Mouse (Mus musculus): ENCODE measurements around the gene Syna. TPM values are rescaled to one million over a fixed set of nuclear protein-coding genes. Genes with fewer than 3 reads are reported as not detected.
A peak's percentile ranks its signal among the peaks of the same experiment; 100 is the strongest.

Gene Syna
- not detected in 2 replicates for polyA plus RNA-seq (2014; fragmentation: Nextera tagmentation; extraction: Ambion mirVana)

GRCm38 (mm10) chr5:134560071-134560449, at the start of gene Syna:
TSS of gene Syna (minus strand) at chr5:134560171.
- H3K9ac ChIP-seq (ENCODE audit: low read depth, low read length): no peak within 1 kb of the TSS
- no peak within 1 kb of the TSS for H3K4me3 ChIP-seq (ENCODE audit: low read depth, low read length)
- H3K9me3 ChIP-seq (ENCODE audit: control insufficient read depth, low read length): no peaks in the 10 kb centered on the region
- 89% methylated on average over 7 of the region's 7 CpGs for WGBS
- no peaks in the 10 kb centered on the region for H3K27me3 ChIP-seq (replicated peaks; ENCODE audit: control insufficient read depth, insufficient read depth, low read length)
- ATAC-seq (replicated peaks; ENCODE audit: low FRiP score) (no peak), DNase-seq (ENCODE audit: low spot score) (no peak)
- H3K36me3 ChIP-seq (ENCODE audit: control insufficient read depth, insufficient read depth, low read length): no peaks in the 10 kb centered on the region
- no peak within 1 kb of the TSS for H3K4me2 ChIP-seq
- H3K4me1 ChIP-seq (replicated peaks; ENCODE audit: control insufficient read depth, insufficient read depth, low read length): peaks cover 8% of the 10 kb centered on the region
- no peak within 1 kb of the TSS for H3K27ac ChIP-seq (ENCODE audit: low read depth, low read length)

- WGBS: 46% methylated on average over 5 of the region's 5 CpGs
Measured at GRCm38 (mm10) chr5:134607121-134607520, 47.1 kb upstream of the Syna start.

DNA sequence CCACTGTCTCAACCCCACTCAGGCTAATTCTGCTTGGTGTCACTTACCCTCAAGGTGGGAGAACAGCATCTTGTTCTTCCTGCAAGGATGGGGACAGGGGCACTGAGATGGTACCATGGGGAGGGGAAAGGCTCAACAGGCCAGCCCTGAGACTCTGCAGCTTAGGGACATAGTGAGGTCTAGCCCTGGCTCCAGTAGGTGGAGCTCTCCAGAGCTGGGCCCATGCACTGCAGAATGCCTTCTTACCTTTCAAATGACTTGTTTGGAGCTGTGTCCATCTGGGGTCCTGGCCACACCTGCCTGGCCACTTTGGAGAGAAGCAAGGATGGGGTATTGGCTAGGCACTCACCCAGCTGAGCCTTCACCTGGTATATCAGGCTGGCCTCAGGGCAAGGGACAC, 46.3 kb upstream of the Syna start:
- DNase-seq (ENCODE audit: low spot score): no peak
- ATAC-seq (replicated peaks; ENCODE audit: low FRiP score): 0 out of 2 replicates have a peak, but pooled peaks have one; percentile 18
- Histone ChIP-seq H3K27ac (ENCODE audit: low read depth, low read length) (no peak overlapping the region), H3K9ac (ENCODE audit: low read depth, low read length) (no peak overlapping the region), H3K9me3 (ENCODE audit: control insufficient read depth, low read length) (no peaks in the 10 kb centered on the region), H3K4me2 (no peak overlapping the region), H3K27me3 (replicated peaks; ENCODE audit: control insufficient read depth, insufficient read depth, low read length) (no peaks in the 10 kb centered on the region), H3K4me3 (ENCODE audit: low read depth, low read length) (no peak overlapping the region), H3K36me3 (ENCODE audit: control insufficient read depth, insufficient read depth, low read length) (no peaks in the 10 kb centered on the region), H3K4me1 (replicated peaks; ENCODE audit: control insufficient read depth, insufficient read depth, low read length) (no peaks in the 10 kb centered on the region)

More at GRCm38 (mm10) chr5:134607121-134607520, 47.1 kb upstream of the Syna start:
- no peaks in the 10 kb centered on the region; the same call in 1 of the 2 replicates for H3K4me1 ChIP-seq (replicated peaks; ENCODE audit: control insufficient read depth, insufficient read depth, low read length)
- H3K9me3 ChIP-seq (ENCODE audit: control insufficient read depth, low read length): no peaks in the 10 kb centered on the region
- H3K4me2 ChIP-seq: no peak overlapping the region
- no peaks in the 10 kb centered on the region for H3K36me3 ChIP-seq (ENCODE audit: control insufficient read depth, insufficient read depth, low read length)
- no peak overlapping the region for H3K9ac ChIP-seq (ENCODE audit: low read depth, low read length)
- no peaks in the 10 kb centered on the region for H3K27me3 ChIP-seq (replicated peaks; ENCODE audit: control insufficient read depth, insufficient read depth, low read length)
- ATAC-seq (replicated peaks; ENCODE audit: low FRiP score): no peak; the same call in 1 of the 2 replicates
- H3K27ac ChIP-seq (ENCODE audit: low read depth, low read length): no peak overlapping the region
- no peak overlapping the region for H3K4me3 ChIP-seq (ENCODE audit: low read depth, low read length)
- no peak for DNase-seq (ENCODE audit: low spot score)

- Histone ChIP-seq H3K27ac (ENCODE audit: low read depth, low read length) (no peak overlapping the region), H3K9me3 (ENCODE audit: control insufficient read depth, low read length) (no peaks in the 10 kb centered on the region), H3K36me3 (ENCODE audit: control insufficient read depth, insufficient read depth, low read length) (no peaks in the 10 kb centered on the region), H3K4me1 (replicated peaks; ENCODE audit: control insufficient read depth, insufficient read depth, low read length) (no peaks in the 10 kb centered on the region), H3K4me3 (ENCODE audit: low read depth, low read length) (no peak overlapping the region), H3K9ac (ENCODE audit: low read depth, low read length) (no peak overlapping the region), H3K4me2 (no peak overlapping the region), H3K27me3 (replicated peaks; ENCODE audit: control insufficient read depth, insufficient read depth, low read length) (no peaks in the 10 kb centered on the region)
- DNase-seq (ENCODE audit: low spot score): no peak
- 71% methylated on average over 11 of the region's 11 CpGs for WGBS
- no peak for ATAC-seq (replicated peaks; ENCODE audit: low FRiP score)
Measured at GRCm38 (mm10) chr5:134604376-134604775, 44.4 kb upstream of the Syna start.

- H3K36me3 ChIP-seq (ENCODE audit: control insufficient read depth, insufficient read depth, low read length): peaks cover 43% of the 10 kb centered on the region
- H3K4me2 ChIP-seq: no peak overlapping the region
- no peak overlapping the region for H3K4me3 ChIP-seq (ENCODE audit: low read depth, low read length)
- DNase-seq (ENCODE audit: low spot score) (no peak), ATAC-seq (replicated peaks; ENCODE audit: low FRiP score) (no peak)
- H3K27ac ChIP-seq (ENCODE audit: low read depth, low read length): no peak overlapping the region
- H3K4me1 ChIP-seq (replicated peaks; ENCODE audit: control insufficient read depth, insufficient read depth, low read length): peaks cover 5% of the 10 kb centered on the region
- H3K9ac ChIP-seq (ENCODE audit: low read depth, low read length): no peak overlapping the region
- 93% methylated on average over 10 of the region's 10 CpGs for WGBS
- H3K9me3 ChIP-seq (ENCODE audit: control insufficient read depth, low read length): no peaks in the 10 kb centered on the region
- no peaks in the 10 kb centered on the region for H3K27me3 ChIP-seq (replicated peaks; ENCODE audit: control insufficient read depth, insufficient read depth, low read length)
Measured at GRCm38 (mm10) chr5:134597711-134598110, 37.7 kb upstream of the Syna start.

DNA sequence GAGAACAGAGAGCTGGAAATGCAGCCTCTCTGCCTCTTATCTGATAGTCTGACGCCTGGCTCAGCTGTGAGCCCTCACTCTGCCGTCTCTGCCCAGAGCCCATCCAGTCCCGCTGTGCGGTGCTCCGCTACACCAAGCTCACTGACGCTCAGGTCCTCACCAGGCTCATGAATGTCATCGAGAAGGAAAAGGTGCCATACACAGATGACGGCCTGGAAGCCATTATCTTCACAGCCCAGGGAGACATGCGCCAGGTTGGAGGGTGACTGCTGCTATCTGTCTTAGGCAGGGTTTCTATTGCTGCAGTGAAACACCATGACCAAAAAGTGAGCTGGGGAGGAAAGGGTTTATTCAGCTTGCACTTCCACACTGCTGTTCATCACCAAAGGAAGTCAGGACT, 33.1 kb upstream of the Syna start:
- peaks cover 12% of the 10 kb centered on the region for H3K4me1 ChIP-seq (replicated peaks; ENCODE audit: control insufficient read depth, insufficient read depth, low read length)
- WGBS: 41% methylated on average over 9 of the region's 9 CpGs
- DNase-seq (ENCODE audit: low spot score) (no peak), ATAC-seq (replicated peaks; ENCODE audit: low FRiP score) (peak; percentile 96)
- no peaks in the 10 kb centered on the region for H3K9me3 ChIP-seq (ENCODE audit: control insufficient read depth, low read length)
- 0 out of 2 replicates have a peak overlapping the region, but pooled peaks have one; percentile 7 for H3K4me2 ChIP-seq
- peak overlapping the region; percentile 61 for H3K27ac ChIP-seq (ENCODE audit: low read depth, low read length)
- H3K27me3 ChIP-seq (replicated peaks; ENCODE audit: control insufficient read depth, insufficient read depth, low read length): no peaks in the 10 kb centered on the region
- H3K36me3 ChIP-seq (ENCODE audit: control insufficient read depth, insufficient read depth, low read length): peaks cover 61% of the 10 kb centered on the region
- H3K9ac ChIP-seq (ENCODE audit: low read depth, low read length): no peak overlapping the region
- no peak overlapping the region for H3K4me3 ChIP-seq (ENCODE audit: low read depth, low read length)

DNA sequence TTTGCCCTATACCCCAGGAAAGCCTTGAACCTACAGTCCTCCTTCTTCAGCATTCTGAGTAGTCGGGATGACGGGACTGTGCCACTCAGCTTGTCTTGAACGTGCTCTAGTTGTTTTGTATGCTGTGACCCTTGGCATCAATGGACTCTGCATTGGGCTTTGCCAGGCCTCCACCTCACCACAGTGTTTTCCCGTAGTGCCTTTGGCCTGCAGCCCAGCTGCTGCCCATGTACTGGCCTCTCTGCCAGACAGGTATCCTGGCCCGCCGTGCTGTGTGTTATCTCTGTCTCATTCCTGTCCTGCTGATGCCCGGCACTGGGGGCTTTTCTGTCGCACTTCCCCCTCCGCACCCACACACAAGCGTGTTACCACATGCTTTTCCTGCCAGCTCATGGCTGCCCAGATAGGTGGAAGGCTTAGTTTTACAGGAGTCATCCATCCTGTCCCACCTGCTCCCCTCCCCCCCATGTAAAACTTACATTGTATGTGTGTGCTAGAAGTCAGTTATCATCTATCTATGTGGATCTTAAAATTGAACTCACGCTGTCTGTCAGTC, 32.1 kb upstream of the Syna start:
- no peak for ATAC-seq (replicated peaks; ENCODE audit: low FRiP score)
- no peak overlapping the region for H3K4me2 ChIP-seq
- peaks cover 54% of the 10 kb centered on the region for H3K36me3 ChIP-seq (ENCODE audit: control insufficient read depth, insufficient read depth, low read length)
- 83% methylated on average over 11 of the region's 11 CpGs for WGBS
- H3K4me1 ChIP-seq (replicated peaks; ENCODE audit: control insufficient read depth, insufficient read depth, low read length): peaks cover 12% of the 10 kb centered on the region
- H3K9me3 ChIP-seq (ENCODE audit: control insufficient read depth, low read length): no peaks in the 10 kb centered on the region
- H3K27ac ChIP-seq (ENCODE audit: low read depth, low read length): peak overlapping the region; percentile 61; the same call in 1 of the 2 replicates
- DNase-seq (ENCODE audit: low spot score): no peak
- no peaks in the 10 kb centered on the region for H3K27me3 ChIP-seq (replicated peaks; ENCODE audit: control insufficient read depth, insufficient read depth, low read length)
- no peak overlapping the region for H3K9ac ChIP-seq (ENCODE audit: low read depth, low read length)
- H3K4me3 ChIP-seq (ENCODE audit: low read depth, low read length): no peak overlapping the region

GRCm38 (mm10) chr5:134589900-134590299, 29.9 kb upstream of the Syna start:
- no peak overlapping the region for H3K27ac ChIP-seq (ENCODE audit: low read depth, low read length)
- 81% methylated on average over 3 of the region's 3 CpGs for WGBS
- H3K9ac ChIP-seq (ENCODE audit: low read depth, low read length): no peak overlapping the region
- no peaks in the 10 kb centered on the region for H3K9me3 ChIP-seq (ENCODE audit: control insufficient read depth, low read length)
- no peak overlapping the region for H3K4me3 ChIP-seq (ENCODE audit: low read depth, low read length)
- peaks cover 15% of the 10 kb centered on the region for H3K4me1 ChIP-seq (replicated peaks; ENCODE audit: control insufficient read depth, insufficient read depth, low read length)
- H3K27me3 ChIP-seq (replicated peaks; ENCODE audit: control insufficient read depth, insufficient read depth, low read length): no peaks in the 10 kb centered on the region
- H3K4me2 ChIP-seq: no peak overlapping the region
- DNase-seq (ENCODE audit: low spot score) (no peak), ATAC-seq (replicated peaks; ENCODE audit: low FRiP score) (no peak)
- peaks cover 39% of the 10 kb centered on the region for H3K36me3 ChIP-seq (ENCODE audit: control insufficient read depth, insufficient read depth, low read length)

DNA sequence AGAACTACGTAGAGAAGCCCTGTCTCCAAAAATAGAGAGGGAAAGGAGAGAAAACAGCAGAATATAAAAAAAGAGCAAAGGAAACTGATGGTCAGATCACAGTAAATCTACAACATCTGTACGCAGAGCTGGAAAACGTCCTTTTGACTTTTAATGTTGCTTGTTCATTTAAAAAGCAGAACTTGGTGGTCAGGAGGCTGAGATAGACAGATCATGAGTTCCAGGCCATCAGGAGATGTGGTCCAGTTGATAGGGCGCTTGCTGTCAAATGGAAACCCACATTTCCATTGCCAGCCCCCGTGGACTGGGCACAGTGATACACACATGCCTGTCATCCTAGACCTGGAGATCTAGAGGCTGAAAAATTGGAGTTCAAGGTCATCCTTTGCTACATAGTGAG, 24.8 kb upstream of the Syna start:
- DNase-seq (ENCODE audit: low spot score) (no peak), ATAC-seq (replicated peaks; ENCODE audit: low FRiP score) (no peak)
- H3K4me3 ChIP-seq (ENCODE audit: low read depth, low read length): 0 out of 2 replicates have a peak overlapping the region, but pooled peaks have one; percentile 68
- no peaks in the 10 kb centered on the region for H3K9me3 ChIP-seq (ENCODE audit: control insufficient read depth, low read length)
- H3K4me1 ChIP-seq (replicated peaks; ENCODE audit: control insufficient read depth, insufficient read depth, low read length): peaks cover 11% of the 10 kb centered on the region
- peaks cover 8% of the 10 kb centered on the region; the same call in 1 of the 2 replicates for H3K36me3 ChIP-seq (ENCODE audit: control insufficient read depth, insufficient read depth, low read length)
- WGBS: 63% methylated on average over 5 of the region's 5 CpGs
- peak overlapping the region; percentile 71 for H3K4me2 ChIP-seq
- H3K9ac ChIP-seq (ENCODE audit: low read depth, low read length): peak overlapping the region; percentile 16; the same call in 1 of the 2 replicates
- 0 out of 2 replicates have a peak overlapping the region, but pooled peaks have one; percentile 23 for H3K27ac ChIP-seq (ENCODE audit: low read depth, low read length)
- H3K27me3 ChIP-seq (replicated peaks; ENCODE audit: control insufficient read depth, insufficient read depth, low read length): no peaks in the 10 kb centered on the region

Data from liver, embryonic 11.5 days (tissue).